Mouse (Mus musculus): ENCODE data around the gene Snx8. TPM values are rescaled to one million over a fixed set of nuclear protein-coding genes. Genes with fewer than 3 reads are reported as not detected.

The Snx8 gene
- polyA plus RNA-seq, 1 experiment = 22.3 TPM

DNA sequence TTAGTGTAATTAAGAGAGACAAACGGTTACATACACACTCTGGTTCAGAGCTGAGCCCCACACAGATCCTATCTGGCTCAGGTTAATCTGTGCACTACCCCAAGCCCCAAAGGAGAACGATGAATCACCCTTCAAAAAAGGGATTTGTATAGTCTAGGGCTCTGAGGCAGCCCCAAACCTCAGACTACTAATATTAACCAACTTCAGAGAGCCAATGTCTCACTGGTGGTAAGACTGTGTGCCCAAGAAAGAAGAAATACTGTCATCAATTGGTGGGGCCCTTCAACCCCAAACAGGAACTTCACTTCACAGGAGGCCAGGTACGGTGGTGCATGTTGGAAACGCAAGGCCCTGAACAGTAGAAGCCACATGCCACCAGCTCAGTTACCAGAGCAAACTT, 43.8 kb downstream of the Snx8 start:
- no peak for DNase-seq (ENCODE audit: low read depth)

DNA sequence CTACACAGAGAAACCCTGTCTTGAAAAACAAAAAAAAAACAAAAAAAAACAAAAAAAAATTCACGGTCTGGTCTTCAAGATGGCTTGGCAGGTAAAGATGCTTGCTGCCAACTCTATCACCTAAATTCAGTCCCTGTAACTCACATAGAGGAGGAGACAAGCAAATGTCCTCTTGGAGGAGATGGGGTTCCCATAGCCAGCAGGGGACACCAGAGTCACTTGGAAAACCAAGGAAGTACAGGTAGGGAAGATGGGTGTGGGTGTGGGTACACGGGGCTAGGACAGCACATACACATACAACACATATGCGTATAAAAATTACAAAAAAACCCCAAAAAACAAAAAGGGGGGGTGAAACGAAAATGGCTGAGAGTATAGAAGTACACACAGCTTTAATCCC, 46.2 kb downstream of the Snx8 start:
- DNase-seq (ENCODE audit: low read depth) = no peak

DNA sequence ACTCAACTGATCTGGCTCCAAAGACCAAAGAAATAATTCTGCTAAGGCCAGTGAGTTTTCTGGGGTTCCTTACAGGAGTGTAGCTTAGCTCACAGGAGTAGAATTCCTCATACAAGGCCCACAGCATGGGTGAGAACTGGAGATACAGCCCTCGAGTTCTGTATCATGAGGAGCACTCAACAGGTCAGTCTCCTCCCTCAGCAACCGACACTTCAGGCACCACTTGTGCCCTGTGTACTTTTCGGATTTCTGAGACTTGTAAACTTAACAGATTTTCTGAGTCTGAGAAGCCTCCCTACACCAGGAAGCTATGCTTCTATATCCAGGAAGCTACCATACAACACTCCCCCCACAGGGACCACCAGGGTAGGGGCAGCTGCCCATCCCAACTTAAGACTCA, 49.2 kb downstream of the Snx8 start:
- DNase-seq (ENCODE audit: low read depth) = no peak

DNA sequence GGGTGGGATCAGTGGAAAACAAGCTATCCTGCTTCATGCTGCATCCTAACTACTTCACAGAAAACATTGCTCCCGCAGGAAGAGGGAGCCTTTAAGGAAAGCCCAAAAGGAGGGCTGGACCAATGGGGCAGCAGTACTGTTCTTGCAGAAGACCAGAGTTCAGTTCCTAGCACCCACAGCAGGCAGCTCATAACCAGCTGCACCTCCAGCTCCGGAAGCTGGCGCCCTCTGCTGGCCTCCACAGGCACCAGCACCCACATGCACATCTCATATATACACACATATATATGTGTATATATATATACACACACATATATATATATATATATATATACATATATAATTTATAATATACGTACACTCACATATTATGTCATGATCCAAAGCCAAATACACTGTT, 50.3 kb downstream of the Snx8 start:
- no peak for DNase-seq (ENCODE audit: low read depth)

DNA sequence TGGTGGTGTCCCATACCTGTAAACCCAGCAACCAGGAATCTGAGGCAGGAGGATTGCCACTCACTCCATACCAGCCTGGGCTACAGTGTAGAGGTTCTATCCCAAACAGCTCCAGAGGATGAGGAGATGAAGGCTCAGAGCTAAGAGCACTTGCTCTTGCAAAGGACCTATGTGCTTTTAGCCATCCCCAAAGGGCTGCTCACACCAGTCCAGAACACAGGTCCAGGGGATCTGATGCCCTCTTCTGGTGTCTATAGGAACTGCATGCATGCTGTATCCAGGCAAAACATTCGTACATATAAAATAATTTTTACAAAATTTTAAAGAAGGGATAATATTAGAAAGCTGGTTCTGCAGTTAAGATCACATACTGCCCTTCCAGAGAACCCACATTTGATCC, 52.4 kb downstream of the Snx8 start:
- no peak for DNase-seq (ENCODE audit: low read depth)

DNA sequence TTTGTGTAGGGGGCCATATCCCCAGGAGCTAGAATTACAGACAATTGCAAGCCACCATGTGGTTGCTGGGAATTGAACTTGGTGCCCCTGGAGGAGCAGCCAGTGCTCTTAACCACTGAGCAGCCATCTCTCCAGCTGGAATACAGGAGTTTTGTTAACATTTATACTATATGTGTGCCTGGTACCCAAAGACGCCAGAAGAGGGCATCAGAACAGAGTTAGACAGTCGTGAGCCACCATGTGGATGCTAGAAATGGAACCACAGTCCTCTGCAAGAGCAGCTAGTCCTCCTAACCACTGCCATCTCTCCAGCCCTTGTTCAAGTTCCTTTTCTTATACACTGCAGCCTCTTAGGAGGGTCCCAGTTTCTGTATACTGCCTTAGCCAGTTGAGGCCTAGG, 55.4 kb downstream of the Snx8 start:
- DNase-seq (ENCODE audit: low read depth) = no peak

DNA sequence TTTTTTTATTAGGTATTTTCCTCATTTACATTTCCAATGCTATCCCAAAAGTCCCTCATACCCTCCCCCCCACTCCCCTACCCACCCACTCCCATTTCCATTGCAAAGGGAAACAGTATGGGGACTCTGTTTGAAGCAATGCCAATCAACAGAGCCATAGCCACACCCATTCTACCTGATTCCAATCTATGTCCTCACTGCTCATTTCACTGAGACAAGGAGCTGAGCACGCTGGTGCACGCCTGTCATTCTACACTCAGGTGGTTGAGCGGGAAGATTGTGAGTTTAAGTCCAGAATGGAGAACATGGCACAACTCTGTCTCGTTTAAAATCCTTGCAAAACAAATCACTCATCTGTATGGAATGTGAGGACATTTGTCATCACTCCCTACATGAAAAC, 56.5 kb downstream of the Snx8 start:
- DNase-seq (ENCODE audit: low read depth) = peak; percentile 47

DNA sequence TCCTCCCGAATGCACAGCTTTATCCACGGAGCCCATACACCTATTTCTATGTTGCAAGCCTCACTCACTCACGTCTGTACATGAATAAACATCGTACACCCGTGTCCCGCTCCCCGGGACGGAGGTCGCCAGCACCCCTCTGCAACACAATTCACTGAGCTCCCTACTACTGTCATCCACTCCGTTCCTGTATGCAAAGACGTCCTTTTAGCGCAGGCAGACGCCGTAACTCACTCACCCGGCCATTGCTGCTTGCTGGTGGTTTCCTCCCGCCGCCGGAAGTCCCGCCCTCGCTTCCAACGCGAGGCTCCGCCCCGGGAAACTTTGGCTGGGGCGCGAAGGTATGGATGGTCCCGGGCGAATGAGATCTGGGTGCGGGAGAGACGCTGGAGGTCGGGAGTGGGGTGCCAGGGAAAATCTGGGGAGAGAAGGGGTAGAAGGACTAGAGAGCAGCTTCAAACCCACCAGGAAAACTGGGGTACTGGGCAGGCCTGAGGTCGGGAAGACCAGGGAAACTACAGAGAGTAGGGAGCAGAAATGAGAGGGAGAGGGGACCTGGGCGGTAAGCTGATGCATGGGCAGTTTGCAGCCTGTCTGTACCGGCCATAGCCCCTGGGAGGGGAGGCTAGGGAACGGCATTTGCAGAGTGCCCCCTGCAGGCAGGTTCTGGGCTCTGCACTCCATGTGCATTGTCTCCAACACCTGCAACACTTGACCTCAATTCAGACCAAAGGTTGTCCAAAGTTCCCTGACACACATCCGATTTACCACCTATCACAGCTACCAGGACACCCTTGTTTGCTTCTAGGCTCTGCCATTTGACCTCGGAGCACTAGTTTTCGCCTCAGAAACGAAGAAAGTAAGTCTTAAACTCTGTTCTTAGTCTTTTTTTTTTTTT, 57.2 kb downstream of the Snx8 start, which contains the start of gene Mrm2:
TSS of gene Mrm2 (minus strand) at position 284 of the 898 bp plus-strand sequence.
- DNase-seq (ENCODE audit: low read depth) = no peak

DNA sequence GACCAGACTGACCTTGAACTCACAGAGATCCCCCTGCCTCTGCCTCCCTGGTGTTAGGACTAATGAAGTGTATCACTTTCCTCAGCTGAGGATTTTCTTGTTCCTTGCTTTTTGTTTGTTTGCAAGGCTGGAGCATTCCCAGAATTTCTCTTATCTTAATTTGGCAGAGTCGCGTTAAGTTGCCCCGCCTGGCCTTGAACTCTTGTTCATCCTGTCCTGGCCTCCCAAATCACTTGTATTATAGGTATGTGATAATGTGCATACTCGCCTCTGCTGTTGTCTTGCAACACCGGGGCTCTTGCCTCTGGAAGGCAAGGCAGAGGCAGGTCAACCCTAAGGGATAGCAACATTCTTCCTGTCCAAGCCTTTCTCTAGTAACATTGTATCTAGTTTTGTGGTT, 65.0 kb downstream of the Snx8 start:
- no peak for DNase-seq (ENCODE audit: low read depth)

DNA sequence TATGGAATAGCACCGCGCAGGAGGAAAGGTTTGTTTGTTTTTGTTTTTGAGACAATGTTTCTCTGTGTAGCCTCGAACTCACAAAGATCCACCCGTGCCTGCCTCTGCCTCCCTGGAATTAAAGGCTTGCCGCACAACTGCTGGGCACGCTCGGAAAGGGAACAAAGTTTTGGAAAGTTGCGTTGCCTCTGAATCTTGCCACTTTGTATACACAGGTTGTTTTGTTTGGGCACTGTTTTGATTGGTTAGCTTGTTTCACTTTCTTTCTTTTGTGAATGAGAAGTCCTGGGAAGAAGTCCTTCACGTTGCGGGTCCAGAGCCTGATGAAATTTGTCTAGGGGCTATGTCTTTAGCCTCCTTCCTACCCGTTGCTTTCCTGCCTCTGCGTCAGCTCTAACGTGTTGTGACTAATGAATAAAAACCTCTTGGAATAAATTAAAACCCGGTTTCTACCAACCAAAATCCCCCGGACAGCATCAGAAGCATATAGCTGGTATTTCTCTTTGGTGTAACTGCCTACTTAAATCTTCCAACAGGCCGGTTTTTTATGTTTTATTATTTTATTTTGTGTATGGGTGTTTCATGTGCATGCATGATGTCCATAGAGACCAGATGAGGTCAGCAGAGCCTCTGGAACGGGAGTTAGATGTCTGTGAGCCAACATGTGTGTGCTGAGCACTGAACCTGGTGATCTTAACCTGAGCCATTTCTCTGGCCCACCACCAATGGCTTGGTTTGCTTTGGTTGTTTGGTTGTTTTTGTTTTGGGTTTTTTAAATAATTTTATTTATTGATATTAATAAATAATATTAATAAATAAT, 67.1 kb downstream of the Snx8 start:
- DNase-seq (ENCODE audit: low read depth) = no peak

DNA sequence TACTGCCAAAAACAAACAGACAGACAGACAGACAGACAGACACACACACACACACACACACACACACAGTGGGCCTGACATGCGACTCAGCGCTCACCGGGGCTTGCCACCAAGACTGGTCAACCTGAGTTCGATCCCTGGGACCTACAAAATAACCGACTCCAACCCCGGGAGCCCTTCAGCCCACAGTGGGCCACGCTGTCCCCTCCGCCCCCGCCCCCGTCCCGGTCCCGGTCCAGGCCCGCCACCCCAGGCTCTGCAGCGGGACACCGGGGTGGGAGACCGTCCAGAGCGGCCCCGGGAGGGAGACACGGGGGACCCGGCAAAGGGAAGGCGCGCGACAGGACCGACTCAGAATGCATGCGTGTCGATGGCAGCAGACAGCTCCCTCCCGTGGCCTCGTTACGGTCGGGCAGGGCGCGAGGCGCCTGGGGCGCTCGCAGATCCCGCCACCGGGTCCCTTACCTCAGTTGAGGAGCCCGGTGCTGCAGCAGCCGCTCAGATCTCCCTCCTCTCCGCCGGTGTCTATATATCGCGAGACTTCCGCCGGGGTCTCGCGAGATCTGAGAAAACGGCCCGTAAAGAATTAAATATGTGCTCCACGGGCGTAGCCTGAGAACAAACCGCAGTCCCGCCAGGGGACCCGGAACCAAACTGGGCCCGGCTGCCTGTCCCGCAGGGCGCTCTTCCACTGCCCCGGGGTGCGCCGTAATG, 67.9 kb downstream of the Snx8 start, which contains the start of the genes Mad1l1 and Nudt1:
TSS of gene Mad1l1 (minus strand) at position 511 of the 714 bp plus-strand sequence.
TSS of gene Nudt1 (plus strand) at position 615 of the 714 bp plus-strand sequence.
- DNase-seq (ENCODE audit: low read depth) = peak; percentile 59

DNA sequence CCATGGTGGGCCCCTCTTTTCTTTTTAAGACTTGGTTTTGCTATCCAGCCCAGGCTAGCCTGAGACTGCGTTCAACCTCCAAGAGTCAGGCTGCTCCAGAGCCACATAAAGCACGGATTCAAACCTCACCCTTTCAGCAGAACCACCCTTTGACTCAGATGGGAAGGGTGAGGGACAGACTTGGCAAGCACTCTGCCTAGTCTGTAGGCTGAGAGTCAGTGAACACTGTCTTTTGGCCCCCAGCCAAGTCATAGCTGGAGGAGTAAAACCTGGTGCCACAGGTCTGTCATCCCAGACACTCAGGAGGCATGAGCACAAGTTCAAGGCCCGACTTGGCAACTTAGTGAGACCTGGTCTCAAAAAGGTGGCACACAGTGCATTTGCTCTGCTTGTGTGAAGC, 72.3 kb downstream of the Snx8 start:
- no peak for DNase-seq (ENCODE audit: low read depth)

DNA sequence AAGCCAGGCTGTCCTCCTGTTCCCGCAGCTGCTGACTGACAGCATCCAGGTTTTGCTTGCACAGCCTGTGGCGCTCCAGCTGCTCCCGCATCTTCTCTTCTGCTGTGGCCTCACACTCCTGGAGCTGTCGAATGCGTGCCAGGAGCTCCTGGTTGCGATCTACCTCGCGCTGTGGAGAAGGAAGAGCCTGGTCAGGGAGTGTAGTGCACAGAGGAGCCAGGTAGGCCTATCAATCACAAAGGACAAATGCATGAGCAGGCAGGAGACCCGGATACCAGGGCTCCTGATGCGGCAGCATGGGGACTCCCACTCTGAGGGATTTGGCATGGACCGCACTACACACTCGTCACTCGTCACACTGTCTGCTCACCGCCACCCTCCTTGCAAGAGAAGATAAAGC, 81.5 kb downstream of the Snx8 start:
- DNase-seq (ENCODE audit: low read depth) = no peak

DNA sequence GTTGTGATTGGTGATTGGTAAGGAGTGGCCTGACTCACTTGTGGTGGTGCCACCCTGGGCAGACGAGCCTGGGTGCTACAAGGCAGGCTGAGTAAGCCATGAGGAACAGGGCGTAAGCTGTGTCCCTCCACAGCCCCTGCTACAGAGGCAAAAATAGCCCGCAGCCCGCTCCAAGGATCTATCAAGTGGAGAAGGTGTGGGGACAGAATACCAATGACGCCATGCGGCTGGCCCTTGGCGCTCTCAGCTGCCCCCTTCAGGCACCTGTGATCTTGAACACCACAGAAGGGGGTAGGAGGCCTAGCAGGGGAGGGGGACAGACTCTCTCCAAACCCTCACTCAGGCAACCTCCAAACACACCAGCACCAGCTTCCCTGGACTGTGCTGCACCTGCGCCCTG, 83.0 kb downstream of the Snx8 start:
- no peak for DNase-seq (ENCODE audit: low read depth)

DNA sequence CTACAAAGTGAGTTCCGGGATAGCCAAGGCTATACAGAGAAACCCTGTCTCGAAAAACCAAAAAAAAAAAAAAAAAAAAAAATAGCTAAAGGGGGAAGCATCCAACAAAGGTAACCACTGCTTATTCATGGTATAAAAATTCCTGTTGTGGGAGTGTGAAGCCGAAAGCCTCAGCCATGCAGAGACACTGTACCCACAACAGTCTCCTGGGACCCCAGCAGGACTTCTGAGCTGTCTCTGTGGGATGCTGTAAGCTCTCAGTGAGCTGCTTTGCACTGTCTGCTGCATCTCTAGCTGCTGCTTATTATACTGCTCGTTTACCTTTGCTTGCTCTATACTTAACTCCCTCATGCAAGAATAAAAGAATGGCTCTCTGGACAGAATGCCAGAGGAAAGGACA, 90.8 kb downstream of the Snx8 start:
- no peak for DNase-seq (ENCODE audit: low read depth)

DNA sequence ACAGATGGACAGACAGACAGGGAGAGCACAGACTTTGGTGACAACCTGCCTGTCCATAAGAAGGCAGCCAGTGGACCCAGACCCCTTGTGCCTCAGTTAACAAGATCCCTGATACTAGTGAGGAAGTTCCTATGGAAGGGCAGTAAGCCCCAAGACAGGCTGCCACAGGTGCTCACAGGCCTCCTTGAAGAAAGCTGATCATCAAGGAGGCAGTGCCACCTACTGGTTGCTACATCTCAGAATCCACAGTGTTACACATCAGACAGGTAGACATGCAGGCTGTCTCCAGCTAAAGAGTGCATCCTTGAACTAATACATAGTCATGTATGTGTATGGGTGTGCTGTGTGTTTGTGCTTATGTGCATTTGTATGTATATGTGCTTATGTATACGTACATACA, 96.9 kb downstream of the Snx8 start:
- DNase-seq (ENCODE audit: low read depth) = no peak

Other genes starting within 250 kb of the Snx8 start
- gene Mad1l1, start 67.7 kb downstream of the Snx8 start, polyA plus RNA-seq (2012; rRNA removed) = 20.2 and 21.6 TPM in 2 replicates
- 11.3 and 14.8 TPM in 2 replicates for gene Nudt1, start 67.6 kb downstream of the Snx8 start, polyA plus RNA-seq (2012; rRNA removed)
- 7.6 and 9.4 TPM in 2 replicates for gene Mrm2, start 57.4 kb downstream of the Snx8 start, polyA plus RNA-seq (2012; rRNA removed)
- 93.3 and 98.0 TPM in 2 replicates for gene Eif3b, start 30.1 kb upstream of the Snx8 start, polyA plus RNA-seq (2012; rRNA removed)
- gene Gm4869, start 56.4 kb upstream of the Snx8 start, polyA plus RNA-seq (2012; rRNA removed) = not detected in 2 replicates
- gene Chst12, start 116.3 kb upstream of the Snx8 start, polyA plus RNA-seq (2012; rRNA removed) = 43.6 and 48.9 TPM in 2 replicates
- gene Grifin, start 175.8 kb upstream of the Snx8 start, polyA plus RNA-seq (2012; rRNA removed) = not detected in 2 replicates
- 53.1 and 66.0 TPM in 2 replicates for gene Lfng, start 218.1 kb upstream of the Snx8 start, polyA plus RNA-seq (2012; rRNA removed)